Mouse (Mus musculus) myocyte (in vitro differentiated cells): ENCODE results near the gene Ppp2r5d.

Source experiments
- CEBPB ChIP-seq: IDR thresholded peaks from 2 replicates; pipeline ENCODE4 v1.6.1; 2011; ENCODE audit warnings: mild to moderate bottlenecking, moderate library complexity; ENCODE audit not compliant: poor library complexity, insufficient read depth, severe bottlenecking
- E2F4 ChIP-seq: IDR thresholded peaks from one replicate; pipeline ENCODE4 v1.6.1; 2011; ENCODE audit warnings: mild to moderate bottlenecking, control low read depth, moderate library complexity; ENCODE audit not compliant: insufficient read depth
- MAX ChIP-seq: IDR thresholded peaks from one replicate; pipeline ENCODE4 v1.6.1; 2011; ENCODE audit warnings: low read depth, mild to moderate bottlenecking, control low read depth
- MYOD1 ChIP-seq, 3 experiments: IDR thresholded peaks; one replicate each; pipeline ENCODE4 v1.6.1; 2011; ENCODE audit warnings: control low read depth in 2 of 3, low read depth in 2 of 3, mild to moderate bottlenecking in 2 of 3, moderate library complexity in 1 of 3; ENCODE audit not compliant: insufficient read length in 2 of 3, control insufficient read depth in 1 of 3
- MYOG ChIP-seq, 3 experiments: IDR thresholded peaks; one replicate each; pipeline ENCODE4 v1.6.1; 2011; ENCODE audit warnings: control low read depth in 2 of 3, low read depth in 2 of 3, mild to moderate bottlenecking in 2 of 3; ENCODE audit not compliant: insufficient read length in 2 of 3, control insufficient read depth in 1 of 3, insufficient read depth in 1 of 3
- POLR2A ChIP-seq: IDR thresholded peaks from one replicate; pipeline ENCODE4 v1.6.1; 2011; ENCODE audit warnings: low read depth, mild to moderate bottlenecking, control low read depth, moderate library complexity; ENCODE audit not compliant: insufficient read length
- POLR2AphosphoS2 ChIP-seq: IDR thresholded peaks from one replicate; pipeline ENCODE4 v1.6.1; 2011; ENCODE audit warnings: low read depth, control low read depth; ENCODE audit not compliant: insufficient read length
- REST ChIP-seq: IDR thresholded peaks from one replicate; pipeline ENCODE4 v1.6.1; 2011; ENCODE audit warnings: mild to moderate bottlenecking, control low read depth, moderate library complexity; ENCODE audit not compliant: insufficient read depth, insufficient read length
- SRF ChIP-seq: IDR thresholded peaks from one replicate; pipeline ENCODE4 v1.6.1; 2011; ENCODE audit warnings: low read depth; ENCODE audit not compliant: control insufficient read depth, insufficient read length
- TCF12 ChIP-seq: IDR thresholded peaks from one replicate; pipeline ENCODE4 v1.6.1; 2011; ENCODE audit warnings: mild to moderate bottlenecking, control low read depth; ENCODE audit not compliant: poor library complexity, insufficient read depth, severe bottlenecking
- TCF3 ChIP-seq: IDR thresholded peaks from one replicate; pipeline ENCODE4 v1.6.1; 2011; ENCODE audit warnings: low read depth, control low read depth; ENCODE audit not compliant: insufficient read length
- USF1 ChIP-seq: IDR thresholded peaks from one replicate; pipeline ENCODE4 v1.6.1; 2011; ENCODE audit warnings: low read depth, mild to moderate bottlenecking, control low read depth, moderate library complexity

DNA sequence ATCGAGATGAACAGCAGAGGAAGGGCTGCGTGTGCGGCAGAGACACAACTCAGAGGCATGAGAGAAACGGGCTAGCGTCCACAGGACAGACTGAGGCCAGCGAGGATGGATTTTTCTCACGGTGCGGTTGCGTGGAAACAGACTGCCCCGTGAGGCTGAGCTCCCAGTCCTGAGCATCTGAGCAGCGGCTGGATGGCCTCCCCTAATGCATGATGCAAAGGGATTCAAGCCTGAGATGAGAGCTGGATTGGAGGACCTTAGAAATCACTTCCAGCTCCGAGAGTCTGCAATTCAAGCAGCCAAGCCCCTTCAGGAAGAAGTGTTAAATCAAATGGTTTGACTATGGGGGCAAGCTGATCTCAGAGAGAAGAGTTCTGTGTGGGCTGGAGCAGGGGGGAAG is 3.4 kb downstream of the Ppp2r5d start:
- no peak for TF ChIP-seq TCF12
- TF ChIP-seq POLR2A, result no peak
- TF ChIP-seq MAX, result no peak
- TF ChIP-seq USF1, result no peak
- no peak for TF ChIP-seq E2F4
- no peak for TF ChIP-seq CEBPB
- peak in 1 of 3 experiments; percentile 12 for TF ChIP-seq MYOG (IDR thresholded peaks at IDR 0.05; ENCODE audit: control insufficient read depth in 1 of 3, insufficient read depth in 1 of 3, insufficient read length in 2 of 3, low read depth in 2 of 3)
- no peak for TF ChIP-seq TCF3
- TF ChIP-seq MYOD1 (IDR thresholded peaks at IDR 0.05; ENCODE audit: control insufficient read depth in 1 of 3, insufficient read length in 2 of 3, low read depth in 2 of 3), result no peak
- no peak for TF ChIP-seq POLR2AphosphoS2
- TF ChIP-seq SRF, result no peak
- TF ChIP-seq REST, result no peak
